Mouse (Mus musculus) erythroid progenitor cell, adult 5-6 weeks (primary cell): ENCODE results near the gene Zfp457. TPM values are rescaled to one million over a fixed set of nuclear protein-coding genes. Genes with fewer than 3 reads are reported as not detected.
"Not testable (repeated sequence)": the region's sequence is repeated elsewhere in the genome, so short reads cannot be mapped to it uniquely, and the experiment has no call there.

Source experiments
- ATAC-seq: replicated peaks from 2 replicates; pipeline ENCODE4 v1.8.0; 2016; ENCODE audit warnings: moderate number of reproducible peaks, mild to moderate bottlenecking, moderate TSS enrichment, inconsistent platforms; ENCODE audit not compliant: poor library complexity, low FRiP score, severe bottlenecking
- total RNA-seq, 2 experiments: library from RNA; stranded (forward) in 1 of 2; stranded (reverse) in 1 of 2; fragments of 150-400 nt in 1 of 2; fragments of 186-747, 209-891 nt in 1 of 2; gene quantifications; 2 replicates each; pipeline versions ENCODE4 v1.2.3 to v1.2.4; 2015 to 2017; ENCODE audit warnings: low replicate concordance in 2 of 2

Gene Zfp457
- total RNA-seq (2015; ENCODE audit: low replicate concordance) (not detected in 2 replicates), total RNA-seq (2017; ENCODE audit: low replicate concordance) (1.4 TPM in 1 of 2 replicates, not detected in the other)

DNA sequence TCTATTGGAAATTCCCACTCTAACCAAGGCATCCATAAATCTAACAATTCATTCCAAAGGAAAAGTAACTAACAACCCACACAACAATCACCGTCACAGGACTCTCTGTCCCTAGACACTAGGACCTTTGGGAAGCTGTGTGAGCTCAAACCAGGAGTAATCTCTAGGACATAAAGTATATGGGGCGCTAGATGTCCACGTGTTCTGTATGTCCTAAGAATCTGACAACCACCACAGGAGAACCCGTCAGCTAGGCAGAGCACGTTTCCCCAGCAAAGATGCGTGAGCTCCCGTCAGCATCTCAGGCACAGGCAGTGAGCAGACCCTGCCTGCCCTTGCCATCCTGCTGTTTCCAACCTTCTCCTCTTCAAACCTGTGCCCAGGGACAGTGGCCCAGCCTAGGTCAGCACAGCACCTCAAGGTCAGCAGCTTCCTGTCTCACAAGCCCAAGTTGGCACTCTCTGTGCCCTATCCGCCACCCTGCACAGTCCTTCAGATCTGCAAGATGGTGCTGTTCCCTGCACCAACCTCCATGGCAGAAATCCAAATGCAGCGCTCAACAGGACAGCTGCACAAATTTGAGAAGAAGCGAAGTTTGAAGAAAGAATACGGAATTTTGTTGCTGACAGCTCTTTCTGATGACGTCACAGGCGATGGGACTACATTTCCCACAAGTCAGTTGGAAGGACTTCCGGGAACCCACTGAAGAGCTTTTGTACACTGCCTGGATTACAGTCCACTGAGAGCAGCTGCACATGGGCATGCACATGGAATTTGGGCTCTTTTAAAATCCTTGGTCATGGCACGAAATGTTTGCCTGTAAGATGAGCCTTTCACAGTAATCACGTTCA lies at the start of gene Zfp457:
Gene Zfp457, minus strand, starts transcription at position 664 of the 851 bp plus-strand sequence.
- peak; percentile 93 for ATAC-seq

DNA sequence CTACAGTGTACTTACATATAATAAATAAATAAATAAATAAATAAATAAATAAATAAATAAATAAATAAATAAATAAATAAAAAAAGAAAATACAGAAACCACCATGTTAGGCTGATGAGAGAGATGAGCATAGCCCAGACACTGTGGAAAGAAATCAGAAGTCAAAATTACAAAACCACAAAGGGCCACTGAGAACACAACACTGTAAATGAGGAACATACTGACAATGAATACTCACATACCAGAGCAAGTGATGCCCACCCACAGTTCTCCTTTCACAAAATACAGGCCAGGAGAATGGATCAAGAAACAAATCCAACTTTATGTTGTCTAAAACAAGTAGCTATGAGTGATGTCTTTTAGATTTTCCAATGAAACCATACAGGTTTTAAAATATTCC lies 45.6 kb upstream of the Zfp457 start:
- ATAC-seq = no peak

DNA sequence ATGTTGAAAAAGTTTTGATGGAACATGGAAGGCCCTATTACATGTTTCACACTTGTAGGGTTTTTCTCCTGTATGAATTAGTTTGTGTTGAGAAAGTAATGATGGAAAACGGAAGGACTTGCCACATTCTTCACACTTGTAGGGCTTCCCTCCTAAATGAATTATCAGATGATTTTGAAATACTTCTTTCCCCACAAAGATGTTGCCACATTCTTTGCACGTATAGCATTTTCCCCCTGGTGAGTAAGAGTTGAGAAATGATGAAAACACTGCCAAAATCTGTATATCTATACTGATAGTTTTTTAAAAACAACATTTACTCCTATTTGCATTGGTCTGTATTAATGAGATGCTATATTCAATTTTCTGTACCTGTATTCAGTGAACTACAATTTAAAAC lies 37.1 kb upstream of the Zfp457 start:
- no peak for ATAC-seq

DNA sequence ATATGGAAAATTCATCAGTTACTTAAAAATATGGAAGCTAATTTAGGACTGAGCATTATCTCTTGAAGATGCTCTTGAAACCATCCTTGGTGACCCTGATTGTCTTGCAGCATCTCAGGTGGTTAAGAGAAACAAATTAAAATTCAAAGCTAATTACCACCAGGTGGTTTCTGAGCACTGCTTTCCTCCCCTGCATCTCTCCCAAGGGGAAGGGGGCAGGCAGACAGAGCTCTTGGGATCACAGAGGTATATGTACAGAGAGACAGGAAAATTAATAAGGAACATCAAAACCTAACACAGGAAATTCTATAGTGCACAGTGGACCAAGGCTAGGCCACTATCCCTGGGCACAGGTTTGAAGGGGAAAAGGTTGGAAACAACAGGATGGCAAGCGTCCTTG lies 26.6 kb upstream of the Zfp457 start:
- 0 out of 2 replicates have a peak, but pooled peaks have one; percentile 39 for ATAC-seq

DNA sequence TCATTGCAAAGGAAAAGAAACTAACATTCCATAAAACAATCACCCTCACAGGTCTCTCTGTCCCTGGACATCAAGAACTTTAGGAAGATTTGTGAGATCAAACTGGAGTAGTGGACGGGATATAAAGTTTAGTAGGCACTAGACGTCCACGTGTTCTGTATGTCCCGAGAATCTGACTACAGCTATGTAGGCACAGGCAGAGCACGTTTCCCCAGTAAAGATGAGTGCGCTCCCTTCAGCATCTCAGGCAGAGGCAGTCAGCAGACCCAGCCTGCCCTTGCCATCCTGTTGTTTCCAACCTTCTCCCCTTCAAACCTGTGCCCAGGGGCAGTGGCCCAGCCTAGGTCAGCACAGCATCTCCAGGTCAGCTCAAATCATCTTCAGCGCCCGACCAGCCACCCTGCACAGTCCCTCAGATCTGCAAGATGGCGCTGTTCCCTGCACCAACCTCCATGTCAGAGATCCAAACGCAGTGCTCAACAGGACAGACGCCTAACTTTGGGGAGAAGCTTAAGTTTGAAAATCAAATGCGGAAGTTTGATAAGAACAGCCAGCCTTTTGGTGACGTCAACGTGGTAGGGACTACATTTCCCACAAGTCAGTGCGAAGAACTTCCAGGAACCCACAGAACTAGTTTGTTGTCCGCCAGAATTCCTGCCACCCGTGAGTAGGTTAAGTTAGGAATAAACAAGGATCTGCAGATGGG lies 25.9 kb upstream of the Zfp457 start, which contains the start of gene Zfp595:
Gene Zfp595, minus strand, starts transcription at position 552 of the 706 bp plus-strand sequence.
- ATAC-seq = peak; percentile 98

DNA sequence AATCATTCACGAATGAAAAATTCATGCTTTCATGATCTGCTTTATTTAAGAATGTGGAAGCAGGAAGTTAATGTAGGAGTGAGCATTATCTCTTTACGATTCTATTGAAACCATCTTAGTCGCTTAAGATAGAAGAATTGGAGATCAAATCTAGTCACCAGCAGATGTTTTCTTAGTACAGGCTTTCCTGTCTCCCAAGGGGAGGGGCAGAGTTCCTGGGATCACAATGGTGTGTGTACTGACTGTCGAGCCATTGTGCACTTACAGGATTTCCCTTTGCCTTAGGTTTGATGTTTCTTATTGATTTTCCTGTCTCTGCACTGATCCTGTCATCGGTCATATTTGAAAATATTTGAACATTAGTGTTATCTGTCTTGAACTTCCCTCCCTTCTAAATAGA lies 433 bp upstream of the Zfp457 start:
- no peak for ATAC-seq

DNA sequence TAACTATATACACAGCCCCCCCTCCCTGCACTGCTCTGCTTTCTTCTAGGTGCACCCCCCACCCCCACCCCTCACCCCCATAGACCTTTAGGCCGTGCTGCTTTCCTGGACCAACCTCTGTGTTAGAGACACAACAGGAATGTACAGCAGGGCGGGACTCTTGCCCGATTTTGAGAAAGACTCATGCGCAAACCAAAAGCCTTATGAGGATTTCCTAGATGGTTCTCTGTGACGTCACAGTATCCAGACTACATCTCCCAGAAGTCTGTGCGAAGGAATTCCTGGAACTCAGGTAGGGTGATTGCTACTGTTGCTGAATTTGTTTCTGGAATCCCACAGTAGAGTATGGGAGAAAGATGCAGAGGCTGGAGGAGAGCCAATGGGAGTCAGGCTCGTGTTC lies 28.0 kb downstream of the Zfp457 start, which contains the start of gene Zfp458:
Gene Zfp458, minus strand, starts transcription at position 153 of the 400 bp plus-strand sequence.
- no peak for ATAC-seq

DNA sequence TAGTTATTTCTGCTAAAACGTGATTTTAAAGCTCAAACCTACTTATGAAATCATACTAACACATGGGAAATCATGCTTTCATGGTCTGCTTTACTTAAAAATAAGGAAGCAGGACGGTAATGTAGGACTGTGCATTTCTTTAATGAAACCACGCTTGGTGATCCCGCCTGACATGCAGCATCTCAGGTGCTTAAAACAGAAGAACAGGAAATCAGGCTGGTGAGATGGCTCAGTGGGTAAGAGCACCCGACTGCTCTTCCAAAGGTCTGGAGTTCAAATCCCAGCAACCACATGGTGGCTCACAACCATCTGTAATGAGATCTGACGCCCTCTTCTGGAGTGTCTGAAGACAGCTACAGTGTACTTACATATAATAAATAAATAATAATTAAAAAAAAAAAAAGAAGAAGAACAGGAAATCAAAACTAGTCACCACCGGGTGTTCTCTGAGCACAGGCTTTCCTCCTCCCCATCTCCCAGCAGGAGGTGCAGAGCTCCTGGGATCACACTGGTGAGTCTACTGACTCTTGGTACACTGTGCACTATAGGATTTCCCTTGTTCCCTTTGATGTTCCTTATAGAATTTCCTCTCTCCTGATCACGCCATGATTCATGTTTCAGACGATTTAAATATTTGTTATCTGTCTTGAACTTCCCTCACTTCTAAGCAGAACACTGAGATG lies 36.8 kb downstream of the Zfp457 start:
- ATAC-seq = not testable (repeated sequence)

DNA sequence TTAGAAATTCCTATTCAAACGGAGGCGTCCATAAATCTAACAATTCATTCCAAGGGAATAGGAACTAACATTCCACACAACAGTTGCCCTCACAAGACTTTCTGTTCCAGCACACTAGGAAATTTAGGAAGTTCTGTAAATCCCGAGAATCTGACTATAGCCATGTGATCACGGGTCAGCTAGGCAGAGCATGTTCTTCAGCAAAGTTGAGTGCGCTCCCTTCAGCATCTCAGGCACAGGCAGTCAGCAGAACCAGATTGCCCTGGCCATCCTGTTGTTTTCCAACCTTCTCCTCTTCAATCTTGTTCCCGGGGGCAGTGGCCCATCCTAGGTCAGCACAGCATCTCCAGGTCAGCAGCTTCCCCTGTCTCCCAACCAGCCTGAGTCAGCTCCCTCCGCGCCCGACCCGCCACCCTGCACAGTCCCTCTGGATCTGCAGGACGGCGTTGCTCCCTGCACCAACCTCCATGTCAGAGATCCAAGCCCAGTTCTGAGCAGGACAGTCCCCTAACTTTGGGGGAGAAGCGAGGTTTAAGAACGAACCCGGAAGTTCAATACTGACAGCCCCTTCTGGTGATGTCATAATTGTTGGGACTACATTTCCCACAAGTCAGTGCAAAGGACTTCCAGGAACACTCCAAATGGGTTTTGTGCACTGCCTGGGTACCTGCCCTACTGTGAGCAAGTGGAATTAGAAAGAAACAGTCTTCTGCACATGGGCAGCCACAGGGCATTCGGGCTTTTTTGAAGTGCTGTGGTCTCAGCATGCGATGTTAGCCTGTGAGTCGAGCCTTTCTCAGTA lies 37.5 kb downstream of the Zfp457 start:
- peak; percentile 87 for ATAC-seq

Other genes starting within 250 kb of the Zfp457 start
- 1.1 and 3.4 TPM in 2 replicates for gene Zfp712, start 245.3 kb downstream of the Zfp457 start, total RNA-seq (2015; ENCODE audit: low replicate concordance)
- gene Zfp712, start 245.3 kb downstream of the Zfp457 start, total RNA-seq (2017; ENCODE audit: low replicate concordance) = 0.98 and 1.3 TPM in 2 replicates
- gene Zfp708, start 208.5 kb downstream of the Zfp457 start, total RNA-seq (2015; ENCODE audit: low replicate concordance) = 4.2 TPM in 1 of 2 replicates, not detected in the other
- gene Zfp708, start 208.5 kb downstream of the Zfp457 start, total RNA-seq (2017; ENCODE audit: low replicate concordance) = 1.2 and 2.1 TPM in 2 replicates
- gene Gm28557, start 197.9 kb downstream of the Zfp457 start, total RNA-seq (2015; ENCODE audit: low replicate concordance) = not detected in 2 replicates
- 0.83 TPM in 1 of 2 replicates, not detected in the other for gene Gm28557, start 197.9 kb downstream of the Zfp457 start, total RNA-seq (2017; ENCODE audit: low replicate concordance)
- not detected in 2 replicates for gene Rslcan18, start 190.2 kb downstream of the Zfp457 start, total RNA-seq (2015; ENCODE audit: low replicate concordance)
- gene Rslcan18, start 190.2 kb downstream of the Zfp457 start, total RNA-seq (2017; ENCODE audit: low replicate concordance) = 0.08 and 1.3 TPM in 2 replicates
- 1.1 TPM in 1 of 2 replicates, not detected in the other for gene Zfp759, start 184.8 kb downstream of the Zfp457 start, total RNA-seq (2015; ENCODE audit: low replicate concordance)
- 0.51 and 2.9 TPM in 2 replicates for gene Zfp759, start 184.8 kb downstream of the Zfp457 start, total RNA-seq (2017; ENCODE audit: low replicate concordance)
- gene Rsl1, start 133.3 kb downstream of the Zfp457 start, total RNA-seq (2015; ENCODE audit: low replicate concordance) = 3.2 and 5.0 TPM in 2 replicates
- 2.2 TPM in 1 of 2 replicates, not detected in the other for gene Rsl1, start 133.3 kb downstream of the Zfp457 start, total RNA-seq (2017; ENCODE audit: low replicate concordance)
- gene Zfp455, start 112.0 kb downstream of the Zfp457 start, total RNA-seq (2015; ENCODE audit: low replicate concordance) = 4.6 TPM in 1 of 2 replicates, not detected in the other
- gene Zfp455, start 112.0 kb downstream of the Zfp457 start, total RNA-seq (2017; ENCODE audit: low replicate concordance) = 0.90 and 1.3 TPM in 2 replicates
- 0.36 and 0.42 TPM in 2 replicates for gene Zfp458, start 28.0 kb downstream of the Zfp457 start, total RNA-seq (2015; ENCODE audit: low replicate concordance)
- 0.38 and 0.77 TPM in 2 replicates for gene Zfp458, start 28.0 kb downstream of the Zfp457 start, total RNA-seq (2017; ENCODE audit: low replicate concordance)
- gene Zfp595, start 26.1 kb upstream of the Zfp457 start, total RNA-seq (2015; ENCODE audit: low replicate concordance) = 3.4 and 6.5 TPM in 2 replicates
- gene Zfp595, start 26.1 kb upstream of the Zfp457 start, total RNA-seq (2017; ENCODE audit: low replicate concordance) = 4.2 and 4.6 TPM in 2 replicates
- gene Gm28044, start 54.1 kb upstream of the Zfp457 start, total RNA-seq (2015; ENCODE audit: low replicate concordance) = 11.7 TPM in 1 of 2 replicates, not detected in the other
- gene Gm28044, start 54.1 kb upstream of the Zfp457 start, total RNA-seq (2017; ENCODE audit: low replicate concordance) = not detected in 2 replicates
- gene Zfp953, start 54.1 kb upstream of the Zfp457 start, total RNA-seq (2015; ENCODE audit: low replicate concordance) = 0.84 and 4.7 TPM in 2 replicates
- 4.5 and 5.8 TPM in 2 replicates for gene Zfp953, start 54.1 kb upstream of the Zfp457 start, total RNA-seq (2017; ENCODE audit: low replicate concordance)
- gene Gm28041, start 69.2 kb upstream of the Zfp457 start, total RNA-seq (2015; ENCODE audit: low replicate concordance) = not detected in 2 replicates
- not detected in 2 replicates for gene Gm28041, start 69.2 kb upstream of the Zfp457 start, total RNA-seq (2017; ENCODE audit: low replicate concordance)
- gene Zfp456, start 69.3 kb upstream of the Zfp457 start, total RNA-seq (2015; ENCODE audit: low replicate concordance) = 1.4 TPM in 1 of 2 replicates, not detected in the other
- 4.7 TPM in 1 of 2 replicates, not detected in the other for gene Zfp456, start 69.3 kb upstream of the Zfp457 start, total RNA-seq (2017; ENCODE audit: low replicate concordance)
- not detected in 2 replicates for gene Zfp429, start 93.3 kb upstream of the Zfp457 start, total RNA-seq (2015; ENCODE audit: low replicate concordance)
- 4.0 TPM in 1 of 2 replicates, not detected in the other for gene Zfp429, start 93.3 kb upstream of the Zfp457 start, total RNA-seq (2017; ENCODE audit: low replicate concordance)
- gene Zfp459, start 114.9 kb upstream of the Zfp457 start, total RNA-seq (2015; ENCODE audit: low replicate concordance) = not detected in 2 replicates
- 0.13 TPM in 1 of 2 replicates, not detected in the other for gene Zfp459, start 114.9 kb upstream of the Zfp457 start, total RNA-seq (2017; ENCODE audit: low replicate concordance)
- 0.84 and 7.2 TPM in 2 replicates for gene Zfp874a, start 145.1 kb upstream of the Zfp457 start, total RNA-seq (2015; ENCODE audit: low replicate concordance)
- 3.4 and 4.9 TPM in 2 replicates for gene Zfp874a, start 145.1 kb upstream of the Zfp457 start, total RNA-seq (2017; ENCODE audit: low replicate concordance)
- 2.9 and 7.1 TPM in 2 replicates for gene Zfp874b, start 177.8 kb upstream of the Zfp457 start, total RNA-seq (2015; ENCODE audit: low replicate concordance)
- gene Zfp874b, start 177.8 kb upstream of the Zfp457 start, total RNA-seq (2017; ENCODE audit: low replicate concordance) = 4.6 and 5.7 TPM in 2 replicates
- 3.2 and 5.0 TPM in 2 replicates for gene Zfp58, start 194.1 kb upstream of the Zfp457 start, total RNA-seq (2015; ENCODE audit: low replicate concordance)
- gene Zfp58, start 194.1 kb upstream of the Zfp457 start, total RNA-seq (2017; ENCODE audit: low replicate concordance) = 1.8 TPM in 1 of 2 replicates, not detected in the other
- gene Gm26965, start 219.7 kb upstream of the Zfp457 start, total RNA-seq (2015; ENCODE audit: low replicate concordance) = not detected in 2 replicates
- gene Gm26965, start 219.7 kb upstream of the Zfp457 start, total RNA-seq (2017; ENCODE audit: low replicate concordance) = not detected in 2 replicates
- gene Zfp87, start 219.7 kb upstream of the Zfp457 start, total RNA-seq (2015; ENCODE audit: low replicate concordance) = 5.0 and 11.3 TPM in 2 replicates
- 2.0 and 6.7 TPM in 2 replicates for gene Zfp87, start 219.7 kb upstream of the Zfp457 start, total RNA-seq (2017; ENCODE audit: low replicate concordance)
- gene Zfp748, start 247.3 kb upstream of the Zfp457 start, total RNA-seq (2015; ENCODE audit: low replicate concordance) = 5.8 and 9.2 TPM in 2 replicates
- gene Zfp748, start 247.3 kb upstream of the Zfp457 start, total RNA-seq (2017; ENCODE audit: low replicate concordance) = 4.2 and 7.1 TPM in 2 replicates